8 mouse cellular contexts compared by ENCODE assay signal in genomic region chr1:171361106-171362103, GRCm38 (mm10). TPM values are rescaled to one million over a fixed set of nuclear protein-coding genes. Genes with fewer than 3 reads are reported as not detected.
DNase-seq lines count a peak whose midpoint lies in the region; ATAC-seq and TF ChIP-seq lines count a peak whose summit lies in the region.

No protein-coding gene starts in this region.

- H3K9me3 ChIP-seq in ES-Bruce4 (replicated peaks; ENCODE audit: control insufficient read depth, insufficient read depth, low read length, poor library complexity, severe bottlenecking) = no peaks in the 10 kb centered on the region
- H3K9me3 ChIP-seq in liver, embryonic 16.5 days (replicated peaks; ENCODE audit: control insufficient read depth, low read length) = no peaks in the 10 kb centered on the region
- 0 out of 2 replicates have a peak, but pooled peaks cover 3% of the 10 kb centered on the region for H3K9me3 ChIP-seq in neural tube, embryonic 13.5 days

- TF ChIP-seq EP300 in ES-Bruce4 (IDR thresholded peaks at IDR 0.05; ENCODE audit: insufficient read depth, low read depth, low read length) = no peak

- no peaks in the 10 kb centered on the region for H3K4me1 ChIP-seq in ES-Bruce4 (ENCODE audit: control insufficient read depth, insufficient read depth, low read length)
- H3K4me1 ChIP-seq in embryonic fibroblast, embryonic 13.5 days (ENCODE audit: control insufficient read depth, insufficient read depth, low read length) = no peaks in the 10 kb centered on the region
- H3K4me1 ChIP-seq in liver, embryonic 16.5 days (ENCODE audit: control insufficient read depth, low read depth, low read length) = peaks cover 22% of the 10 kb centered on the region
- peaks cover 19% of the 10 kb centered on the region for H3K4me1 ChIP-seq in neural tube, embryonic 13.5 days (replicated peaks)

- H3K4me3 ChIP-seq in ES-Bruce4 (ENCODE audit: low read depth, low read length) = peak overlapping the region; percentile 78
- H3K4me3 ChIP-seq in embryonic fibroblast, embryonic 13.5 days (ENCODE audit: insufficient read depth, low read length) = peak overlapping the region; percentile 38
- H3K4me3 ChIP-seq in liver, embryonic 16.5 days (ENCODE audit: low read depth, low read length) = peak overlapping the region; percentile 62
- peak overlapping the region; percentile 60 for H3K4me3 ChIP-seq in neural tube, embryonic 13.5 days

- peak; percentile 41 for TF ChIP-seq CTCF in ES-Bruce4 (IDR thresholded peaks at IDR 0.05; ENCODE audit: low read depth, low read length)
- TF ChIP-seq CTCF in brain, embryonic 14.5 days (IDR thresholded peaks at IDR 0.05; ENCODE audit: borderline replicate concordance, extremely low read depth, insufficient read depth, insufficient read length) = peak; percentile 80; the same call in 1 of the 2 replicates
- peak; percentile 64 for TF ChIP-seq CTCF in embryonic fibroblast, embryonic 13.5 days (IDR thresholded peaks at IDR 0.05; ENCODE audit: borderline replicate concordance, insufficient read depth, low read length)

- H3K27ac ChIP-seq in ES-Bruce4 (ENCODE audit: insufficient read depth, low read length) = peak overlapping the region; percentile 79
- peak overlapping the region; percentile 32; the same call in 1 of the 2 replicates for H3K27ac ChIP-seq in embryonic fibroblast, embryonic 13.5 days (ENCODE audit: insufficient read depth, low read length)
- H3K27ac ChIP-seq in liver, embryonic 16.5 days (ENCODE audit: low read length) = peak overlapping the region; percentile 31
- peak overlapping the region; percentile 80 for H3K27ac ChIP-seq in neural tube, embryonic 13.5 days (replicated peaks)

- intact Hi-C loops in heart, postnatal 10 days (cut with DNase I) = loop anchor here (1.0 to 2.0 kb wide), 3 partner anchors 49 to 205 kb away; partner anchors contain the start of gene Usf1

- no peak for TF ChIP-seq POLR2A in ES-Bruce4 (IDR thresholded peaks at IDR 0.05; ENCODE audit: insufficient read depth, low read length)
- no peak for TF ChIP-seq POLR2A in brain, embryonic 14.5 days (IDR thresholded peaks at IDR 0.05; ENCODE audit: borderline replicate concordance, extremely low read depth, insufficient read depth, insufficient read length, poor library complexity, severe bottlenecking)
- TF ChIP-seq POLR2A in embryonic fibroblast, embryonic 13.5 days (IDR thresholded peaks at IDR 0.05; ENCODE audit: low read depth, low read length) = no peak

- peak; percentile 72 for ATAC-seq in liver, embryonic 16.5 days (ENCODE audit: low read depth)
- peak; percentile 83 for ATAC-seq in neural tube, embryonic 13.5 days (ENCODE audit: low read depth)

- H3K27me3 ChIP-seq in ES-Bruce4 (ENCODE audit: control insufficient read depth, insufficient read depth, low read length, poor library complexity, severe bottlenecking) = no peaks in the 10 kb centered on the region
- no peaks in the 10 kb centered on the region for H3K27me3 ChIP-seq in liver, embryonic 16.5 days (ENCODE audit: control insufficient read depth, insufficient read depth, low read depth, low read length)
- H3K27me3 ChIP-seq in neural tube, embryonic 13.5 days = no peaks in the 10 kb centered on the region

- peak overlapping the region; percentile 84 for H3K4me2 ChIP-seq in liver, embryonic 16.5 days (ENCODE audit: low read depth, low read length)
- peak overlapping the region; percentile 91 for H3K4me2 ChIP-seq in neural tube, embryonic 13.5 days

- peak; percentile 92 for DNase-seq in brain, embryonic 14.5 days (ENCODE audit: low read depth)
- peak; percentile 79 to 87 for DNase-seq in heart, postnatal 10 days
- DNase-seq in kidney, postnatal 36 days = peak; percentile 71 to 84
- peak; percentile 77 for DNase-seq in testis, postnatal 10 days (ENCODE audit: low spot score)

- whole genome bisulfite sequencing in liver, embryonic 16.5 days (ENCODE audit: insufficient replicate concordance) = 40% methylated on average over 16 of the region's 16 CpGs
- 38% methylated on average over 16 of the region's 16 CpGs for WGBS in neural tube, embryonic 13.5 days

- peaks cover 18% of the 10 kb centered on the region for H3K36me3 ChIP-seq in ES-Bruce4 (ENCODE audit: control insufficient read depth, insufficient read depth, low read length, poor library complexity, severe bottlenecking)
- H3K36me3 ChIP-seq in liver, embryonic 16.5 days (ENCODE audit: control insufficient read depth, insufficient read depth) = peaks cover 10% of the 10 kb centered on the region; the same call in 1 of the 2 replicates
- H3K36me3 ChIP-seq in neural tube, embryonic 13.5 days = peaks cover 25% of the 10 kb centered on the region

- H3K9ac ChIP-seq in ES-Bruce4 (ENCODE audit: low read depth, poor library complexity, severe bottlenecking) = peak overlapping the region; percentile 62
- H3K9ac ChIP-seq in liver, embryonic 16.5 days (ENCODE audit: low read depth, low read length) = peak overlapping the region; percentile 58
- H3K9ac ChIP-seq in neural tube, embryonic 13.5 days = peak overlapping the region; percentile 70

RNA-seq across cellular contexts. Expression of gene Klhdc9, which starts 0.8 kb away (rescaled TPM):
- polyA plus RNA-seq in ES-Bruce4 (2011; ENCODE audit: insufficient read depth, insufficient read length, low read depth, missing spikeins) = 0.52 and 0.73 TPM in 2 replicates
- 3.1 and 3.7 TPM in 2 replicates for polyA plus RNA-seq in brain, embryonic 14.5 days (2012; rRNA removed)
- not detected in 2 replicates for polyA plus RNA-seq in embryonic fibroblast, embryonic 13.5 days (2011; ENCODE audit: insufficient read length, low read depth, missing spikeins)
- under 1 TPM; 0.60 to 0.65 TPM for total RNA-seq in heart, postnatal 10 days (2021)
- polyA plus RNA-seq in liver, embryonic 16.5 days (2015; fragmentation: Nextera tagmentation; extraction: Ambion mirVana) = 0.20 and 0.28 TPM in 2 replicates
- 3.3 and 4.0 TPM in 2 replicates for polyA plus RNA-seq in neural tube, embryonic 13.5 days (2015; fragmentation: Nextera tagmentation; extraction: Ambion mirVana)

RNA-seq across cellular contexts. Expression of gene Nectin4, which starts 8.5 kb away (rescaled TPM):
- polyA plus RNA-seq in ES-Bruce4 (2011; ENCODE audit: insufficient read depth, insufficient read length, low read depth, missing spikeins) = 4.3 and 4.6 TPM in 2 replicates
- 1.9 and 2.8 TPM in 2 replicates for polyA plus RNA-seq in brain, embryonic 14.5 days (2012; rRNA removed)
- 0.15 TPM in 1 of 2 replicates, not detected in the other for polyA plus RNA-seq in embryonic fibroblast, embryonic 13.5 days (2011; ENCODE audit: insufficient read length, low read depth, missing spikeins)
- total RNA-seq in heart, postnatal 10 days (2021) = under 1 TPM in 1 of 2 experiments, not detected in 1; 0.22 TPM
- 0.09 and 0.13 TPM in 2 replicates for polyA plus RNA-seq in liver, embryonic 16.5 days (2015; fragmentation: Nextera tagmentation; extraction: Ambion mirVana)
- polyA plus RNA-seq in neural tube, embryonic 13.5 days (2015; fragmentation: Nextera tagmentation; extraction: Ambion mirVana) = 2.1 TPM in 2 replicates

RNA-seq across cellular contexts. Expression of gene Pfdn2, which starts 15.9 kb away (rescaled TPM):
- polyA plus RNA-seq in ES-Bruce4 (2011; ENCODE audit: insufficient read depth, insufficient read length, low read depth, missing spikeins) = 177 and 182 TPM in 2 replicates
- 45.5 and 90.3 TPM in 2 replicates for polyA plus RNA-seq in brain, embryonic 14.5 days (2012; rRNA removed)
- polyA plus RNA-seq in embryonic fibroblast, embryonic 13.5 days (2011; ENCODE audit: insufficient read length, low read depth, missing spikeins) = 97.0 and 103 TPM in 2 replicates
- total RNA-seq in heart, postnatal 10 days (2021) = 10 to 100 TPM; 73.4 to 73.9 TPM
- polyA plus RNA-seq in liver, embryonic 16.5 days (2015; fragmentation: Nextera tagmentation; extraction: Ambion mirVana) = 30.9 and 37.8 TPM in 2 replicates
- polyA plus RNA-seq in neural tube, embryonic 13.5 days (2015; fragmentation: Nextera tagmentation; extraction: Ambion mirVana) = 152 and 159 TPM in 2 replicates

RNA-seq across cellular contexts. Expression of gene Nit1, which starts 16.0 kb away (rescaled TPM):
- polyA plus RNA-seq in ES-Bruce4 (2011; ENCODE audit: insufficient read depth, insufficient read length, low read depth, missing spikeins) = 42.9 and 52.0 TPM in 2 replicates
- 57.0 and 73.1 TPM in 2 replicates for polyA plus RNA-seq in brain, embryonic 14.5 days (2012; rRNA removed)
- 33.6 and 36.9 TPM in 2 replicates for polyA plus RNA-seq in embryonic fibroblast, embryonic 13.5 days (2011; ENCODE audit: insufficient read length, low read depth, missing spikeins)
- 10 to 100 TPM; 20.9 to 22.1 TPM for total RNA-seq in heart, postnatal 10 days (2021)
- 38.8 and 39.0 TPM in 2 replicates for polyA plus RNA-seq in liver, embryonic 16.5 days (2015; fragmentation: Nextera tagmentation; extraction: Ambion mirVana)
- 51.9 and 52.1 TPM in 2 replicates for polyA plus RNA-seq in neural tube, embryonic 13.5 days (2015; fragmentation: Nextera tagmentation; extraction: Ambion mirVana)

RNA-seq across cellular contexts. Expression of gene Arhgap30, which starts 27.3 kb away (rescaled TPM):
- 0.78 and 1.1 TPM in 2 replicates for polyA plus RNA-seq in ES-Bruce4 (2011; ENCODE audit: insufficient read depth, insufficient read length, low read depth, missing spikeins)
- polyA plus RNA-seq in brain, embryonic 14.5 days (2012; rRNA removed) = 0.47 and 0.52 TPM in 2 replicates
- 0.47 TPM in 1 of 2 replicates, not detected in the other for polyA plus RNA-seq in embryonic fibroblast, embryonic 13.5 days (2011; ENCODE audit: insufficient read length, low read depth, missing spikeins)
- 1 to 10 TPM; 2.1 to 2.5 TPM for total RNA-seq in heart, postnatal 10 days (2021)
- polyA plus RNA-seq in liver, embryonic 16.5 days (2015; fragmentation: Nextera tagmentation; extraction: Ambion mirVana) = 5.3 and 5.8 TPM in 2 replicates
- polyA plus RNA-seq in neural tube, embryonic 13.5 days (2015; fragmentation: Nextera tagmentation; extraction: Ambion mirVana) = 1.2 TPM in 2 replicates

Comparison
In these comparisons a context has a peak if more than half of its experiments do, and no peak if none do; other contexts are left out.
1. Peak in every context shown above with its lines: DNase-seq, ATAC-seq, H3K4me3 ChIP-seq and H3K27ac ChIP-seq.